Mouse (Mus musculus) heart, embryonic 14.5 days (tissue): ENCODE measurements around the gene Gigyf1. TPM values are rescaled to one million over a fixed set of nuclear protein-coding genes. Genes with fewer than 3 reads are reported as not detected.

Source experiments
- ATAC-seq: fragments of 200-750 bp; cut with Nextera tagmentation; 2 replicates; pipeline ENCODE4 v1.8.0; 2017; ENCODE audit warnings: low read depth, moderate TSS enrichment; ENCODE audit not compliant: insufficient number of reproducible peaks, insufficient read depth, low FRiP score
- H3K27ac ChIP-seq, 2 experiments: fragments of 200-500 bp in 1 of 2; fragments of 300-500 bp in 1 of 2; sonication (generic) in 1 of 2; replicated peaks in 1 of 2; 2 replicates each; pipeline ENCODE4 v1.5.1; 2012 to 2014; ENCODE audit warnings: low read depth in 2 of 2, low read length in 2 of 2, control low read depth in 1 of 2, mild to moderate bottlenecking in 1 of 2, mixed read lengths in 1 of 2; ENCODE audit not compliant: control insufficient read depth in 1 of 2, insufficient read depth in 1 of 2
- H3K27me3 ChIP-seq: fragments of 300-500 bp; sonication (generic); 2 replicates; pipeline ENCODE4 v1.6.1; 2014; ENCODE audit warnings: mild to moderate bottlenecking, low read length, control low read depth; ENCODE audit not compliant: control insufficient read depth, insufficient read depth
- H3K36me3 ChIP-seq: fragments of 300-500 bp; sonication (generic); 2 replicates; pipeline ENCODE4 v1.6.1; 2014; ENCODE audit warnings: mild to moderate bottlenecking, control low read depth, low read length, mixed read lengths; ENCODE audit not compliant: control insufficient read depth, insufficient read depth
- H3K4me1 ChIP-seq, 2 experiments: fragments of 200-500 bp in 1 of 2; fragments of 300-500 bp in 1 of 2; sonication (generic) in 1 of 2; 2 replicates each; pipeline ENCODE4 v1.6.1; 2012 to 2014; ENCODE audit warnings: low read length in 2 of 2, control low read depth in 1 of 2, mixed read lengths in 1 of 2; ENCODE audit not compliant: control insufficient read depth in 2 of 2, insufficient read depth in 2 of 2
- H3K4me2 ChIP-seq: fragments of 300-500 bp; sonication (generic); 2 replicates; pipeline ENCODE4 v1.6.1; 2014; ENCODE audit warnings: mild to moderate bottlenecking, low read length
- H3K4me3 ChIP-seq, 2 experiments: fragments of 200-500 bp in 1 of 2; fragments of 300-500 bp in 1 of 2; sonication (generic) in 1 of 2; 2 replicates each; pipeline ENCODE4 v1.5.1; 2012 to 2014; ENCODE audit warnings: low read length in 2 of 2, mild to moderate bottlenecking in 2 of 2, control low read depth in 1 of 2, low read depth in 1 of 2, moderate library complexity in 1 of 2; ENCODE audit not compliant: control insufficient read depth in 1 of 2, insufficient read depth in 1 of 2
- H3K9ac ChIP-seq: fragments of 300-500 bp; sonication (generic); 2 replicates; pipeline ENCODE4 v1.6.1; 2014; ENCODE audit warnings: mild to moderate bottlenecking, low read length
- H3K9me3 ChIP-seq: fragments of 300-500 bp; sonication (generic); 2 replicates; pipeline ENCODE4 v1.6.1; 2016; ENCODE audit warnings: low read length, control low read depth; ENCODE audit not compliant: control insufficient read depth
- WGBS: fragments of 180-500 bp; shearing (Covaris S2); extraction: QIAGEN DNeasy Blood & Tissue Kit; methylation state at CpG from one replicate; pipeline ENCODE4 v1.1.7; 2014; 5-methylcytosine and 5-hydroxymethylcytosine counted together
- polyA plus RNA-seq: library from polyadenylated mRNA; unstranded; fragments of >200 nt; fragmentation: Nextera tagmentation; extraction: Ambion mirVana; gene quantifications from 2 replicates; pipeline ENCODE4 v1.2.1, GENCODE M21; 2014

The Gigyf1 gene
- polyA plus RNA-seq, 1 experiment from 2014 or later: 9.6 TPM

DNA sequence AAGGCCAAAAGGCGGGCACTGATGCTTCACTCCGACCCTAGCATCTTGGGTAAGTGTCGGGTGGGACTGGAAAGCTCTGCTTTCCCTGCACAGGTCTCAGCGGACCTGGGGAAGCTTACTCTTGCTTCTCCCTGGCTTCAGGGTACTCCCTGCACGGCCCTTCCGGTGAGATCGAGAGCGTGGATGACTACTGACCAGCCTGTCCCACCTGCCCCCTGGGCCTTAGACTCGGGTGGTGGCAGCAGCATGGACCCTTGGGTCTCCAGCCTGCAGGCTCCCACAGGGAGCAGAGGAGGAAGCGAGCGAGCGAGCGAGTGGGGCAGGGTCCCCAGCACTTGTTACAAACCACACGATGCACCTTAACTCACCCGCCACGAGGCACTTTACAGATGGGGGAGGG lies 7.2 kb downstream of the Gigyf1 start:
- 82% methylated on average over 16 of the region's 16 CpGs for WGBS
- Histone ChIP-seq H3K9me3 (no peaks in the 10 kb centered on the region), H3K9ac (no peak overlapping the region), H3K4me1 (peaks cover 8 to 14% of the 10 kb centered on the region in 2 experiments), H3K27me3 (no peaks in the 10 kb centered on the region), H3K4me3 (no peak overlapping the region), H3K4me2 (no peak overlapping the region), H3K27ac (0 out of 4 replicates have a peak overlapping the region, but pooled peaks of 1 of the 2 experiments have one; percentile 3), H3K36me3 (peaks cover 98% of the 10 kb centered on the region)
- ATAC-seq: no peak

DNA sequence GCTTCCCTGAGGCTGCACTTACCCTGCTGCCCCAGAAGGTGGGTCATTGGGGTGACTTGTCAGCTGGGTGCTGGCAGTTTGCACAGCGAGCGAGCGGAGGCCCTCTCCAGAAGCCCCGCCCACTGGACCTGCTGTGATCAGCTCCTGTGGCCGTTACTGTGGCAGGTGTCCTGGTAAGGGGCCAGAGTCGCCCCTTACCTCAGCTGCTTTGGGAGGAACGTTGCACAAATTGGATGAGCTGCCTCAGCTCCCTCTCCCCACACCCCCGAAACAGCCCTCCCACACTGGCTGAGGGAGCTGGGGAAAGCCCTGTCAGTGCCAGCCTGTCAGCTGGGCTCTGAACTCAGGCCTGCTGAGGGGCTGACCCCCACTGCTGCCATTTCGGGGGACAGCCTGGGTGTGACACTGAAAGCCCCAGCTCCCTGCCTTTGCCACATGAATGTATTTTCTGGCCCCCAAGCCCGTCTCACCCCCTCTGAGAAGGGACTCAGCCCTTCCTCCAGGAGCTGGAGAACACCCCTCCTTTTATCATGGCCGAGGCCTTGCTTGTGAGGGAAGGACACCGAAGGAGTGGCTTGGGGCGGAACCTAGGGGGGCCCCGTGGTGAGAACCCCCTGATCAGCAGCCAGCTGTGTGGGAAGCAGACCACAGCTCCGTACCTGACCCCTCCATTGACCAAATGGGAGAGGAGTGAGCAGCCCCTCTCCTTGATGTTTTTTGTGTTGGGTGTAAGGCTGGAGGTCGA lies 8.0 kb downstream of the Gigyf1 start:
- 49% methylated on average over 16 of the region's 16 CpGs for WGBS
- H3K27ac ChIP-seq: no peak overlapping the region
- peaks cover 90% of the 10 kb centered on the region for H3K36me3 ChIP-seq
- H3K9ac ChIP-seq: no peak overlapping the region
- no peak overlapping the region for H3K4me3 ChIP-seq
- H3K4me1 ChIP-seq: peaks cover 8 to 17% of the 10 kb centered on the region in 2 experiments
- no peak overlapping the region for H3K4me2 ChIP-seq
- H3K9me3 ChIP-seq: no peaks in the 10 kb centered on the region
- H3K27me3 ChIP-seq: no peaks in the 10 kb centered on the region
- no peak for ATAC-seq

DNA sequence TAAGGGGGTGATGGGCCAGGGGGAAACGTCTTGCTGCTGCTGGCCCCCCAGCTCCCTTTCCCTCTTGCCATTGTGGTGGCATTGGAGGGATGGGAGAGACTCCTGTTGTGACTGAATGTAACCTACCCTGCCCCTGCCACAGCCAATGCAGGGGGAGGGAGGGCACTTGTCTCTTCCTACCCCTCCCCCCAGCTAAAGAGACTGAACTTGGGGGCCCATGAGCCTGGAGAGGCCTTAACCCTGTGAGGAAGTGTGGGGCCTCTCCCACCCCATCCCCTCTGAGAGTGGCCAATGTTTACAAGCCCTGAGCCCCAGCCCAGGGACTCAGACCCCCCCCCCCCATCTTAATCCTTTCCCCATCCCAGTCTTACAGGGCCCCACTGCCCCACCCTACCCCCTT lies 9.1 kb downstream of the Gigyf1 start:
- Histone ChIP-seq H3K9me3 (no peaks in the 10 kb centered on the region), H3K4me2 (no peak overlapping the region), H3K4me1 (peaks cover 8 to 17% of the 10 kb centered on the region in 2 experiments), H3K9ac (no peak overlapping the region), H3K36me3 (peaks cover 79% of the 10 kb centered on the region), H3K4me3 (no peak overlapping the region), H3K27ac (no peak overlapping the region), H3K27me3 (no peaks in the 10 kb centered on the region)
- WGBS: 62% methylated on average over 1 of the region's 1 CpGs
- ATAC-seq: no peak

DNA sequence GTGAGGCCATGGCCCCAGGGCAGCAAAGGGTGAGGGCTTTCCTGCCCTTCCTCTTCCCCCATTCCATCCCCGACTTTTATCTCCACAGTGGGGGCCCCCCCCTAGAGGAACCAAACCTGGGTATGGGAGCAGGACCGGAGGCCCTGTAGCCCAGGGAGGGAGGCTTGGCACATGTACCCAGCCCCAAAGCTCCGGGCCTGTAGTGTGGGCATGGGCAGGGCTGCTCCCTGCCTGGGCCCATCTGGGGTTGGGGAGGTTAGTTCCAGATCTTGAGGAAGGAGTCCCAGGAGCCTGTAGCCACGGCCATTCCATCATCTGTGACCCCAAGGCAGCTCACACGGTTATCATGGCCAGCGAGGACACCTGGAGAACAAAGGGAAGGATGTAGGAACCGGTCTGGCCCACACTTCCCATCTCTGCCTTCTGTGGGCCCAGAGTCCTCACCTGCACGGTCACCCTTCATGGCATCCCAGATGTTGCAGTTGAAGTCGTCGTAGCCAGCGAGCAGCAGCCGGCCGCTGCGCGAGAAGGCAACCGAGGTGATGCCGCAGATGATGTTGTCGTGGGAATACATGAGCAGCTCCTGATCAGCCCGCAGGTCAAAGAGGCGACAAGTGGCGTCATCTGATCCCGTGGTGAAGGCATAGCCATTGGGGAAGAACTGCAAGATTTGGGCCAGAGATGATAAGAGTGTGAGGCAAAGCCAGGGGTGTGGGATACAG lies 10.1 kb downstream of the Gigyf1 start:
- WGBS: 81% methylated on average over 22 of the region's 22 CpGs
- H3K36me3 ChIP-seq: peaks cover 69% of the 10 kb centered on the region
- ATAC-seq: no peak
- H3K4me1 ChIP-seq: peaks cover 8 to 17% of the 10 kb centered on the region in 2 experiments
- H3K9ac ChIP-seq: no peak overlapping the region
- H3K4me3 ChIP-seq: no peak overlapping the region
- H3K9me3 ChIP-seq: no peaks in the 10 kb centered on the region
- H3K27ac ChIP-seq: no peak overlapping the region
- H3K4me2 ChIP-seq: no peak overlapping the region
- no peaks in the 10 kb centered on the region for H3K27me3 ChIP-seq

DNA sequence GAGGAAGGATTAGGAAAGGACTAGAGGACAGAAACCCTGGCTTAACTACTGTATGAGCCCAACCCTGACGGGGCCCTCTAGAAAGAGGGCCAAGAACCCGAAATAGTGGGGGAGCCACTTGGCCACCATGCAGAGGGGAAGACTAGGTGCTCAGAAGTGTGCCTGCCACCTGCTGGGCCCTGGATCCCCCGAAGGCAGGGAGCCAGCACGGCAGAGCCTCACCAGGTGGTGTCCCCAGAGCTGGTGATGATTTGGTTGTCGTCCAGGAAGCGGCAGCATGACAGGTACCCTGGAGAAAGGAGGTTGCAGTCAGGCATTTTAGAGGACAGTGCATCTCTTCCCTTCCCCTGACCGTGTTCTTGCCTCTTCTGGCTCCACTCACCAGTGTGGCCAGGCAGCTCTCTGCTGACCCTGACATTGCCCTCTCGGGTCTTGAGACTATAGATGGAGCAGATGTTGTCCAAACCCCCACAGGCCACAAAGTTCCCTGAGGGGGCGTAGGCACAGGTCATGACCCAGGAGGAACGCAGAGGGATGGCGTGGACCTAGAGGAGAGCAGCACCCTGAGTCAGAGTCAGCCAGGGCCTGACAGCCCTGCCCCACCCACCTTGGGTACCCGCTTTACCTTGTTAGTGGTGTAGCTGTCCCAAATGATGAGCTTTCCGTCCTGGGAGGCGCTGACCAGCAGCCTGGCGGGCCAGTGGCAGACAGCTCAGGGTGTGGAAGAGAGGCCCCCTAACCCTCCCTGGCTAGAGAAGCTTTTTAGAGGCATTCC lies 11.1 kb downstream of the Gigyf1 start:
- ATAC-seq: no peak
- H3K4me2 ChIP-seq: no peak overlapping the region

DNA sequence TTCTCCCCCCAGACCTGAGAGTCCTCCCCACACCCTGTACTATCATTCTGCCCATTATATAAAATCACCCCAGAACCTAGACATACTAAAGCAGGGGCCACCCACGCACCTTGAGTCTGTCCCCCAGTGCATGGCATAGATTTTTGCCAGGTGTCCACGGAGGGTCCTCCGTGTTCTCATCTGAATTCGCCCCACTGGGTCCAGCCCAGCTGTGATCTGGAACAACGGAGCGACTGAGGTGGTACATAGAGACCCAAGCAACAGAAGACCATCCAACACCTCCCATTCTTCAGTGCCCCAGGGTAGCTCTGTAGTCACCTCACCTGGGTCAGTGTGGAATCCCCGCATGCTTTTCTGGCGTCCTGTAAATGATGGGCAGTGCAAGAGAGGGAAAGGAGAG lies 11.7 kb downstream of the Gigyf1 start:
- Histone ChIP-seq H3K27me3 (no peaks in the 10 kb centered on the region), H3K36me3 (peaks cover 53% of the 10 kb centered on the region), H3K27ac (peak overlapping the region; percentile 50 to 89; a peak in 3 of 4 replicates), H3K4me1 (peaks cover 8 to 17% of the 10 kb centered on the region in 2 experiments), H3K9me3 (no peaks in the 10 kb centered on the region), H3K4me3 (peak overlapping the region; percentile 49 to 54), H3K4me2 (peak overlapping the region; percentile 76), H3K9ac (peak overlapping the region; percentile 82)
- WGBS: 81% methylated on average over 8 of the region's 8 CpGs
- ATAC-seq: no peak

More for the DNA sequence above, 11.1 kb downstream of the Gigyf1 start:
- Histone ChIP-seq H3K27ac (no peak overlapping the region), H3K9ac (no peak overlapping the region), H3K9me3 (no peaks in the 10 kb centered on the region), H3K36me3 (peaks cover 59% of the 10 kb centered on the region), H3K4me3 (no peak overlapping the region), H3K27me3 (no peaks in the 10 kb centered on the region), H3K4me1 (peaks cover 8 to 17% of the 10 kb centered on the region in 2 experiments)
- WGBS: 76% methylated on average over 15 of the region's 15 CpGs

DNA sequence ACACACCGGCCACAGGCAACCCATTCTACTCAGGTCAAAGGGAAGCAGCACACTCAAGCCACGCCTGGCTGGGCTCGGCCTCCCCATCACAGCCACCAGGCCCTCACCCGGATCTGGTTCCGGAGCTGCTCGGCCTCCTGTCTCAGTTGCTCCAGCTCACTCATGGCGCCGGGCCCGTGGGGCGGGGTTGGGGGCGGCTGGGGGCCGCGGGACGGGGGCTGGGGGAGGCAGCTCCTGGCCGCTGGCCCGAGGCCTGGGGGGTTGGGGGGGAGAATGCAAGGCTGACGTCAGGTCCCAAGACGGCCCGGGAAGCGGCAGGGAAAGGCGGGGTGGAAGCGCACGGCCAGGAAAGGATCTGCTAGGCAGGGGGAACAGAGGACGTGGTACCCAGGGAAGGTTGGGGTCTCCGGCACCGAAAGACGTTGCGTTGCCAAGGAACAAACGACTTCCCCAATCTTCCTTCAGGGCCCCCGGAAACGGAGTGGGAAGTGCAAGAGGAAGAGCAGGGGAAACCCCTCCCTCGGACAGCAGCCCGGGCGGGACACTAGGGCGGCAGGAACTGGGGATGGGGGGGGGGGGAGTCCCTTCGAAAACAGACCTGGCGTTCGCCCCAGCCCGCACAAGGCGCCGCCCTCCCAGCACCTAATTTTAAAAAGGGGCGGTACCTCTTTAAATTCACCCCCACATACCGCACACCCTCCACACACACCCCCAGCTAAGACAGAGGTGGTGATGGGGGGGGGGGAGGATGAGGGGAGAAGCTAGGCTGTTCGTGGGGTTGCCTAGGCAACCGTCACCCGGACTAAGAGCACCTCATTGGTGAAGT lies 12.5 kb downstream of the Gigyf1 start:
- Histone ChIP-seq H3K9me3 (no peaks in the 10 kb centered on the region), H3K4me2 (peak overlapping the region; percentile 76), H3K36me3 (peaks cover 45% of the 10 kb centered on the region), H3K9ac (peak overlapping the region; percentile 82), H3K4me3 (peak overlapping the region; percentile 54 to 99), H3K27ac (peak overlapping the region; percentile 72 to 89), H3K4me1 (peaks cover 8 to 17% of the 10 kb centered on the region in 2 experiments), H3K27me3 (no peaks in the 10 kb centered on the region)
- 1% methylated on average over 42 of the region's 46 CpGs for WGBS
- peak; percentile 42 for ATAC-seq
